Mouse (Mus musculus): ENCODE measurements around the gene Selenov.
A peak's percentile ranks its signal among the peaks of the same experiment; 100 is the strongest.

Selenov gene

DNA sequence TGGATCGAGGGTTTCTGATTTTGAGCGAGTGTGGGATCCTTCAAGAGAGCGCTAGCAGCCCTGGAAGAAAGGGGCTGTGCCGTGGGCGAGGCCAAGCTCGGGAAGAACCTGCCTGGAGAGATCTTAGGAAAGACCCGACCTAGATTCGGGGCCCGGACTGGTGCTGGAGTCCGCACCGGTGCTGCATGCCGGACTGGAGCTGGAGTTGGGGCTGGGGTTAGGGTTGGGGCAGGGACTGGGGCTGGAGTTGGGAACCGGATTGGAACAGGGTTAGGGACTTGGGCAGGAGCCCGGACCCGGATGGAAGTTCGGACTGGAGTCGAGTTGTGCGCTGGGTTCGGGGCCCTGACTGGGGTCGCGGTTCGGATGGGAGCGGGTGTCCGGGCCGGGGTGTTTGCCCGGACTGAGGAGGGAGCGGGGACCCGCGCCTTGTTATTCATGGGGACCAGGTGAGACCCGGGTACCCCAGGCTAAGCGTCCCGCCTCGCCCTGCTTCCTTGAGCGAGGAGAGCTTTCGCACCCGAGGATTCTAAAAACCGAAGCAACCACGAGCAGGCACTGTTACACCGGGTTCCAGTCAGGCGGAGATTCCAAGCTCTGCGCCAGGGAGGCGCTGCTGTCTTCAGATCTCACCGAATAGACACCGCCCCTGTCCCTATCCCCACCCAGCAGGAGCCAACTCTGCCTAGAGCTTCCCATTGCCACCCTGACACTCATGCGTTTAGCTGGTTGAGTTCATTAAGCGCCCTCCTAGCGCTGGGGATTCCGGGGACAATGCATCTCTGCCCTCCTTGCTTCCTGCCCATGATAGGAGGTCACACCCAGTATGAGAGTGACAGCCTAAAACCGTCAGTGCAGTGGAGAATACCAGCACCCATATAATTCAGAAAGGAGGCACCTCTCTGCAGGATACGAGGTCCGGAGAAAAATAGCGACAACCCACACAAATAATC lies at the start of gene Selenov:
Gene Selenov, minus strand, starts transcription at position 549 of the 953 bp plus-strand sequence.
- no peak for DNase-seq (ENCODE audit: low spot score)

DNA sequence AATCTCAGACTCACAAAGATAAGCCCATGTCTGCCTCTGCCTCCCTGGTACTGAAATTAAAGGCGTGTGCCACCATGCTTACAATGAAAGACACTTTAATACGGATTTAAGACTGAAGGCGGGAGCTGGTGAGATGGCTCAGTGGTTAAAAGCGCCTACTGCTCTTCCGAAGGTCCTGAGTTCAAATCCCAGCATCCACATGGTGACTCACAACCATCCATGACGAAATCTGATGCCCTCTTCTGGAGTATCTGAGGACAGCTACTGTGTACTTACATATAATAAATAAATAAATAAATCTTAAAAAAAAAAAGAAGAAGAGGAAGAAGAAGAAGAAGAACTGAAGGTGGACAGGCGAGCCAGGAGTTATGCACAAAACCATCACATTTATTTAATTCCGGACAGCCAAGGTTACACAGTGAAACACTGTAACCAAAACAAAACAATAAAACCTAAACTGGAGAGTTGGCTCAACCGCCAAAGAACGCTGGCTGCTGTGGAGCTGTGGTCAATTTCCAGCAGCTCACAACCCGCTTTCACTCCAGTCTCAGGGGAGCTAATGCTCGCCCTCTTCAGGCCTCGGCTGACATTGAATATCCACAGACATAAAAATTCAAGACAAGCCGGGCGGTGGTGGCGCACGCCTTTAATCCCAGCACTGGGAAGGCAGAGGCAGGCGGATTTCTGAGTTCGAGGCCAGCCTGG lies 48.4 kb upstream of the Selenov start:
- DNase-seq (ENCODE audit: low spot score), result no peak

DNA sequence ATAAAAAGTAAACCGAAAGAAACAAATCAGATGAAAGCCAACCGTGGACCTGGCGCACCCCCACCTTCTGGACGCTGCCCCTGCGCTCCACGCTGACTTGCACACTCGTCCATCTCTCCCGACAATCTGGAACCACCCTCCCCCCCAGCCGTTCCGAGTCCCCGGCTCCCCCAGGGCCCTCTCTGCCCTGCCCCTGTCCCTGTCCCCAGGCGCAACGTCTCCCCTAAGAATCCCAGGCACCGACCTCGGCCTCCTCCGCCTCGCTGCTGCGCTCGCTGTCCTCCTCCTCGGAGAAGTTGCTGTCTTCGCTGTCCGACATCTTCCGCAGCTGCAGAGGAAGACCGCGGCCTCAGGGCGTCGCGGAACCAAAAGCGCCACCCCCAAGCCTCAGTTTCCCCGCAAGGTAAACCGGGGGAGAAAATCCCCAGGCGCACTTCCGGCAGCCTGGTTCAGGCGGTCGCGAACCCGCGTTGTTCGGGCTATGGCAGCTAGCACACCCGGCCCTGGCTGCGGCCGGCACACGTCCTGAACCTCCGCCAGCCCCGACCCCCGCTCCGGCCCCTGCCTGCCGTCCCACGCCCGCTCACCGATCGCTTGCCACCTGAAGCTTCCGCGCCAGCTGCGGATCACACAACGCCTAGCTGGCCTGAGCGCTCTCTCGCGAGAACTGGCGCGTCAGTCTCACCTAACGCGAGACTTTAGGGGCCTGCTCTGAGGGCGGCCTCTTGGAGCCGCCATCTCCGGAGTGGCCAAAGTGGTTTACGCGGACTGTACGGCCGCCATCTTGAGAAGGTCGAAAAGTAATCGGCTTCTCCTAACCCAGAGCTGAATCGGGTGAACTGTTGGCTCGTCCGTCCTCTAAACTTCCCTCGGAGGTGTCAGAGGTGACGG lies 47.4 kb upstream of the Selenov start, which contains the start of gene Supt5:
Gene Supt5, minus strand, starts transcription at position 639 of the 891 bp plus-strand sequence.
- DNase-seq (ENCODE audit: low spot score), result peak; percentile 79

DNA sequence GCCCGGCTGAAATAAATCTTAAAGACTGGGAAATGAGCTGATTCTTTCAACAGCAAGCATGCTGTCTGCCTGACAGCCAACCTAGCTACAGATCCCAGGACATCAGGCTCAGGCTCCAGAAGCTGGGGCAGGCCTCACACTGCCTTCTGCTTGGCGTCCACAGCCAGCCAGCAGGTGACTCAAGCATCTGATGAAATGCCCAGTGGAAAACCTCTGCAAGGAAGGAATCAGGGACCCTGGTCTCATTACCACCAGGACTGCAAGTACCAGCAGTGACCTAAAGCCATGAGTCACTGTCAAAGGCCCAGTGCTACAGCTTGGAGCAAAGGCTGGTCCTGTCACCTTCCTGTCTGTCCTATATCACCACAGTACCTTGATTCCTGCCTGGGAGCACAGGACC lies 44.5 kb upstream of the Selenov start:
- no peak for DNase-seq (ENCODE audit: low spot score)

DNA sequence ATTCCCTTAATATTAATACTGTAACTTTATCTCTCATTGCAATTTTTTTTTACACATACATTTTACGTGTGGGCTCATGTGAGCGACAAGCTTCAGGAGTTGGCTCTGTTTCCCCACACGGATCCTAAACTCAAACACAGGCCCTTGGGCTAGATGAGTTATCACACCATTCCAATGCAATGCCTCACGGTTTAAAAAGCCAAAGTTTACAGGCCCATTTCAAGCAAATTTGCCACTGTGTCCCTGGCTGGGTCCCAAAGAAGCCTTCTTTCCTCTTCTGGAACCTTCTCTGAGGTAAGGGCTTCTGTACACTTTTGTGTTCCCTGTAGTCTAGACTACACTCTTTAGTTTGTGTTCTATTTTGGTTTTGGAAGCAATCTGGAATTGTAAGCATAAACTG lies 43.5 kb upstream of the Selenov start:
- DNase-seq (ENCODE audit: low spot score), result no peak

DNA sequence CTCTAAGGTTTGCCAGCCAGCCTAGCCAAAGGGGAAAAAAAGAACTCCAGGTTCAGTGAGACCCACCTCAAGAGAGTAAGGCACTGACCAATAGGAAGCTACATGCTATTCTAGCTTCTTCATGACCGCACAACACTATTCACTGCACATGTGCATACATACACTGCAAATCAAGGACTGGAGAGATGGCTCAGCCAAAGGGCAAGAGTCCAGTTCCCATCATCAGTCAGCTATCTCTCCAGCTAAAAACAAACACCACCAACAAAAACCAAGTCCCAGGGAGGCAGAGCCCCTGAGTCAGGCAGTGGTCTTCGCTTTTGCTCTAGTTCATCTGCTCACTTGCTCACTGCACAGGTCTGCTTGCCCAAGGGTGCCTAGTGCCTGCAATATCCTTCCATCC lies 37.3 kb upstream of the Selenov start:
- DNase-seq (ENCODE audit: low spot score), result no peak

DNA sequence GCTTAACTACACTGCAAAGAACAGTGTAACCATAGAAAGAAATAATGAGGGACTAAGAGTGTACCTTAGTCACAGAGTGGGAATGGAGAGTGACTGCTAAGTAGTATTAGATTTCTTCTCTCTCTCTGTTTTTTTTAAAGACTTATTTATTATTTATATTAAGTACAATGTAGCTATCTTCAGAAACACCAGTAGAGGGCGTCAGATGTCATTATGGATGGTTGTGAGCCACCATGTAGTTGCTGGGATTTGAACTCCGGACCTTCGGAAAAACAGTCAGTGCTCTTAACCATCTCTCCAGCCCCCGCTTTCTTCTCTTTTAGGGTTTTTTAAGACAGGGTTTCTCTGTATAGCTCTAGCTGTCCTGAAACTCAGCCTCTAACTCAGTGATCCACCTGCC lies 35.5 kb upstream of the Selenov start:
- DNase-seq (ENCODE audit: low spot score), result no peak

DNA sequence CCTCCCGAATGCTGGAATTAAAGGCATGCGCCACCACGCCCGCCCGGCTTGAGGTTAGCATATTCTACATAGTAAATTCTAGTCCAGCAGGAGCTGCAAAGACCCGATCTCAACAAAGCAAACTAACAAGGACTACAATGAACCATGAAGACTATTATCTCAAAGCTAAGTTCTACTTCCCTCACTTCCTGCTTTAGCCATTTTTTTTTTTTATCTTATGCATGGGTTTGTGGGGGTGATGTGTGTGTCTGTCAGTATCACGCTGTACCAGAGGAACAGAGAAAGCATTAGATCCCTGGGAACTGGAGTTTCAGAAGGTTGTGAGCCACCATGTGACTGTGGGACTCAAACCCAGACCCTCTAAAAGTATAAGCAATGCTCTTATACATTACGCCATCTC lies 34.3 kb upstream of the Selenov start:
- DNase-seq (ENCODE audit: low spot score), result no peak

DNA sequence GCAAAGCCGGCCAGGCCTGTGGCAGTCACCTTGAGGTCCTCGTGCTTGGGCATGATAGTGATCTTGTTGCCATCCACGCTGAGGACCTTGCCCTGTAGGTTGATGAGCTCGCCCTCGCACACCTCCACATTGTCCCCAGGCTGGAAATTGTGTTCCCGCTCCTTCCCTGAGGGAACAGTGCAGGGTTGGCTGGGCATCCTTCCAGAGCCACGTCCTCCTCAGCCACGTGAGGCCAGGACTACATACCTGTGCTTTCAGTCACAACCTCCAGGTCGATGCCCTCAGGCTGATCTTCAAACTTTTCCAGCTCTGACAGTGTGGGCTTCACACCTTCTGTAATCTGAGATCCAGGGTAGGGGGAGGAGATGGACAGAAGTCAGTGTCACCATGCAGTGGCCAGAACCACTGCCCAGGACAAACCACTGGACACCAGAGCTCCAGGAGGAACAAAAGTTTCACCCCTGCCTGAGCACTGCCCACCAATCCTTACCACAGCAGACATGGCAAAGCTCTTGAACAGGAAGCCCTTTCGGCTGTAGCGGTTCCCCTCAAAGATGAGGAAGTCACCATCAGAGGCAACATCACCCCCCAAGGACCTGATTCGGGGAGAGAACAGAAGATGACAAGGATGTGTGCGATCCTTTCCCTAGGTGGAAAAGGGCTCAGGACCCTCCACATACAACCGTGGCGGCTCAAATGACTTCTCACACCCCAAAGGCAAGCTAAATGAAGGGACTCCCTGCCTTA lies 31.2 kb upstream of the Selenov start:
- DNase-seq (ENCODE audit: low spot score), result no peak

DNA sequence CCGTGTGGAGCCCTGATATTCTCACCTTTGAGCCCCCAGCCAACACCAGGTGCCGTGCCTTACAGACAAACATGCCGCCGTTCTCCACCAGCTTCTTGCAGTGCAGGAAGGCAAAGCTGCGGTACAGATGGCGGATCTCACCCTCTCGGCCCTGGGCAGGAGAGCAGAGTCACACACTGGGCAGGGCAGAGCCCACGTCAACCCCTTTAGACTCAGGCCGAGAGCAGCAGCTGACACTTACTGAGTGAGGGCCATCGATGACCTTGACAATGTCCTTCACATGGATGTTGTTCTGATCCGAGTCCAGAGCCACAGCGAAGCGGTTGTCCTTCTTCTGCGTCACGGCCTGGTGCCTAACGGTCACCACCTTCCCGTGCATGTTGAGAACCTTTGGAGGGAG lies 27.7 kb upstream of the Selenov start:
- DNase-seq (ENCODE audit: low spot score), result no peak

DNA sequence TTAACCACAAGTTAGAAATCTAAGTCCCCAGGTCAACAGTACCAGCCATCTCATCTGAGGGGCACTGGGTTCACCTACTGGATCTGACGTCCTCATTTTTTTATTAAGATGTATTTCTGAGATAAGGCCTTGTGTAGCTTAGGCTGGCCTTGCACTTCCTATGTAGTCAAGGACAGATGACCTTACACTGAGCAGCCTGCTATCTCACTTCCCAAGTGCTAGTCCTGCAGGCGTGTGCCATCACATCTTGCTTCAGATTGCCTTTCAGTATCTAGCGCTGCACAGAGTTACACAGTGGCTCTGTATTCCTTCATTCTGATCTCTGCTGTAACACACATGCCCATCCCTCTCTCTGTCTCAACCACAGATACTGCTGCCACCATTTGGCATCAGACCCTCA lies 27.1 kb upstream of the Selenov start:
- DNase-seq (ENCODE audit: low spot score), result no peak

DNA sequence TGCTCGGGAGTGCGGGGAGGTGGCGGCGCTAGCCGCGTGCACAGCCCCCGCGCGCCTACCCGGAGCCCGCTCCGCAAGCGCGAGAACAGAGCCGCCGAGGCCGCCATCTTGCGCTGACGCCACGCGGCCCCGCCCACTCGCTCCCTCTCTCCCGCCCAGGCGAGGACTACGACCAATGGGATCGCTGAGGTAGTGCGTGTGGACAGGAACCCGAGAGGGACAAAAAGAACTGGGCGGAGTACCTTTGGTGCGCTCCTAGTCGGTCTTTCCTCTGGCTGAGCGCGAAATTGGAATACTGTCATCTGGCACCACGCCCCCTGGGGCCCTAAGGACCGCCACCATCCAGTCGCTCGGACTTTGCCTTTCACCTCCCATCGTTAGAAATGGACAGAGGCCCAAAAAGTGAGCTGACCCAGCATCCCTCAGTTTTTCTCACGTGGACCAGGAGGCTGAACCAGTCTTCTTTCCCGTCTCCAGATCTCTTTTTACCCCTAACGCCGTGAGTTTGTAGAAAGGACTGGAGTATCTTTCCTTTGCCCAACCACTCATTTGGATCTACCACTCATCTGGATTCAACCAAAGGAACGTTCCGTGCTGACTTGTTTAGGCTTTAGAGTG lies 21.0 kb upstream of the Selenov start, which contains the start of gene Timm50:
Gene Timm50, minus strand, starts transcription at position 147 of the 618 bp plus-strand sequence.
- peak; percentile 92 for DNase-seq (ENCODE audit: low spot score)

DNA sequence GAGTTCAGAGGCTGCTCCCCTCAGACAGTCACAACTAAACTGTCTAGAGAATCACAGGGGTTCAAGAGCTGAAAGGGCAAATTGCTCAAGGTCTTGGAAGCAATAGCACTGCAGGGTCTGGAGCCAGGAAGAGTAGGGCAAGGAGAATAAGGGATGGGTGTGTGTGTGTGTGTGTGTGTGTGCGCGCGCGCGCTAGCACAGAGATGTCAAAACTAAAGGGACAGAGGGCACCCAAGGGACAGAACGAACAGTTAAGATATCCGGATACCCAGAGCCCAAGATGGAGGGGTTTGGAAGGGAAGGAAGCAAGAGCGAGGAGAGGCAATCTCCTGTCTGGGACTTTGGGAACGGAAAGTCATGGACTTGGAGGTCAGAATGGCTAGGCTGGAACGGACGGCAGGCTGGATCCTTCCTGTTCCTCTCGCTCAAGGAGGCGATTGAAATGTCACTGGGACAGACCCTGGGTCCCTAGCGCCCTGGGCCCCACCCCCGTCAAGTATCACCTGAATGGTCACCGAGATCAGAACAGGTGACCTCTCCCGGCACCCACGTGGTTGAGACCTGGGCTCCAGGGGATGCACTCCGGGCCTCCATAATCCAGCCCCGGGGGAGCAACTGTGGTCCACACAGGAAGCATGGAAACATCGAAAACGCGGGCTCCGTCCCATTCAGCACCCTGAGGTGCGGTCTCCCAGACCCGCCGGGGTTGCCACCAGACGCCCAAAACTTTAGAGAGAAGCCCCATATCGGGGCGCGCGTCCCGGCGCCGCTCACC lies 20.4 kb upstream of the Selenov start:
- no peak for DNase-seq (ENCODE audit: low spot score)

DNA sequence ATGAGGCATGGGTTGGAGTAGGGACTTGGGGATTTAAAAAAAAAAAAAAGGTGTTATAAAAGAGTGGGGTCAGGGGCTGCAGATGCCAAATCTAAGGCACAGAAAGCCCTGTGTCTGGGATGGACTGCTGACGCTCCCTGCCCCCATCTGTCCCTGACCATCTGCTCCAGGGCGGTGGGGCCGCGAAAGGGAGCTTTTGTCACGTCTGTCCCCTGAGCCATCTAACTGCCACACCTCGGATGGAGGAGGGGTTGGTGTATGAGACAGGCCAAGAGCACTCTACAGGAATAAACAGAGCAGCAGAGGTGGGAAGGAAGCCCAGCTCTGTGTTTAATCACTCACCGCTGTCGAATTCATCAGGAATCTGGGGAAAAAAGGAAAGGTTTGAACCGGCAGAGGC lies 18.8 kb upstream of the Selenov start:
- DNase-seq (ENCODE audit: low spot score), result no peak

DNA sequence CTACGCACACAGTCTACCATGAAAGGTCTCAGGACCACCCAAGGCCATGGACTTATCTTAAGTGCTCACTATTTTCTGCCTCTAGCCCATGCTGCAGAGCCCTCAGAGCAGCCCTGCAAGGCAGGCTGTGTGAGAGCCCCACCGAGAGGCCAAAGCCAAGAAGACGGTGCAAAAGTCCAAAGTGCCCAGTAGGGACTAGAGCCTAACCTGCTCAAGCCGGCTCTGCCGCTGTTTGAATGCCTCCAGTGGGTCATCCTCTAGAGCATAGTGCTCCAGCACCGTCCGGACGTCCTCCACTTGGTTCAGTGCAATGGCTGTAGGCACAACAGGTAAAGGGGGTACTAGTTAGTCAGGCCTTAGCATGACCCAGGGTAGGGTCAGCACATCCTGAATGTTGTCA lies 15.2 kb upstream of the Selenov start:
- DNase-seq (ENCODE audit: low spot score), result no peak

DNA sequence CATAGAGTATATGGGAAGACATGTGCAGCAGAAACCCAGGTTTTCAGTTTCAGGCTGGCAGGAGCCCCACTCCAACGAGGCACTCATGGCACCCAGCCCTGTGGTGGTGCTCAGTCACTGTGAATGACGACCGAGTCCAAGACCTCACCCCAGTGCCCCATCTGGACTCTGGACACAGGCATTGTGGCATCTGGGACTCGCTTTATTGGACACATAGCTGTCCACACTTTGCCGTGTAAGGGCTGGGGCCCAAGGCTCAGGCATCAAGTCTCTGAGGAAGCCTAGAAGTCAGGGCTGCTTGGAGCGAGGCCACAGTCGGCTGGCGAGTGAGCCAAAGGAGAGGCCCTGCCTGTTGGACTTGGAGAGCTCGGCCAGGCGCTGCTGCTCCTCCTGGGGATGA lies 14.7 kb upstream of the Selenov start:
- no peak for DNase-seq (ENCODE audit: low spot score)

DNA sequence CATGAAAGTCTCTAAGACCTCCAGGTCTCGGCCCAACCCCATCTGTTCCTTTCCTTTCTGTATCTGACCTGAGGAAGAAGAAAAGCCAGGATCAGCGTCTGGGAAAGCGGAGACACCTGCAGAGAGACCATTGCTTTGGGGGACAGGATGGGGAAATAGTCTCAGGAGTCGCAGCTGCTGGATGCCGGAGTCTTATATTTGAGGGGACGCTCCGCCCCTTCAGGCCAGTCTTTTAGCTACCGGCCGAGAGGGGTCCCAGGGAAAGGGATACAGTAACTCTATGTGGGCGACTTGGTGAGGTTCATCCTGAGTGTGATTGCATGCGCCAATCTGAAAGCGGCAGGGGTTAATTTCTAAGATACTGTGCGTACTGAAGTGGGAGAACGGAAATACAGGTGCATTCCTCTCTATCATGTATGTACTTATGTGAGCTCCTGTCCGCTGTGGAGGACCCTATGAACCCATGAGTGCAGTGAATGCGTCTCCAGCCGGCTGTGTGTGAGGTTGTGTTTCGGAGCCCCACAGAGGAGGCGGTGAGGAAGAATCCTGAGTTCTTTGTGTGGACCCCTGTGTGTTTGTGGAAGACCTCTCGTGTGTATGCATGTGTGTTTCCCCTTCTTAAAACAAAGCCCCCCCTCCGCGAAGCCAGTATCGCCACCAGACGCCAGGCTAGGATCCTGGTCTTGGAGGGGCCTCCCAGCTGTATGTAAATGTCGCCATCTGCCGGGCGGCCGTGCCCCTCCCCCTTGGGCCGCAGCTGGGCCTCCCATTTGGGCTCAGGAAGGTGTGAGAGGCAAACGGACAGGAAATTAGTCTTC lies 10.8 kb upstream of the Selenov start, which contains the start of gene Dll3:
Gene Dll3, minus strand, starts transcription at position 623 of the 818 bp plus-strand sequence.
- no peak for DNase-seq (ENCODE audit: low spot score)

DNA sequence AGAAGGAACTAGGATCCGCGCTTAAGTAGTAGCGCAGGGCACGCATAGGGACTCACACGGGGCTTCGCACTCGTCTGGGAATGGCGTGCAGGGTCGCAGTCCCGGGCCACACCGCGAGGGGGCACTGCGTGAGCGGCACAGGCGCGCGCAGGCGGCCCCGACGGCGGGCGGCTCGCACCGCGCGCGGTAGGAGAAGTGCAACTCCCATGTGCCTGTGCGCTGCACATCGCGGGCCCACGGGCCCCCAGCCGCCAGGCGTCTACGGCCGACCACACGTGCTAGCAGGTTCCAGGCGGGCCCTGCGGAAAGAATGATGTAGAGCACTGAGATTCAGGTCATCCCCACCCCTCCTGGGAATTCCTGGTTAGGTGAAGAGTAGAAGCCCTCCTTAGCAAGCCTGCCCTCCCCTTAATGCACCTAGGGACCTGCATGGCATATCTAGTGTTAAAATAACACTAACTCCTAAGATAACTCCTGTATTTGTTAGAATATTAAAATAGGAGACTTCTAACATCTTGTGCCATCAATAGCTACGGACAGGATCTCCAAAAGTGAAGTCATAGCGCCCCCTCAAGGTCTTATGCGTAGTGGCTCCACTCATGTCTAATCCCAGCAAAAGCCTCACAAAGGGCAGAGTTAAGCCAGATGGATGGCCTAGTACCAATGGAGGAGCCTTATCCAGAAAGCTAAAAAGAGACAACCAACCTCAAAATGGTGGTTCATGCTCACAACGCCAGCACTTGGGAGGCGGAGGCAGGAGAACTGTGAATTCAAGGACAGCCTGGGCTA lies 8.0 kb upstream of the Selenov start:
- DNase-seq (ENCODE audit: low spot score), result no peak
